Mouse (Mus musculus) stomach, postnatal 0 days (tissue): ENCODE results near the gene Phb2.

Source experiments
- CTCF ChIP-seq: IDR thresholded peaks from 2 replicates; pipeline ENCODE4 v1.5.1; 2016; ENCODE audit warnings: antibody characterized with exemption, low read depth, mild to moderate bottlenecking, moderate library complexity
- EP300 ChIP-seq: optimal IDR thresholded peaks from 2 replicates; pipeline ENCODE3; 2016; ENCODE audit warnings: antibody characterized with exemption

DNA sequence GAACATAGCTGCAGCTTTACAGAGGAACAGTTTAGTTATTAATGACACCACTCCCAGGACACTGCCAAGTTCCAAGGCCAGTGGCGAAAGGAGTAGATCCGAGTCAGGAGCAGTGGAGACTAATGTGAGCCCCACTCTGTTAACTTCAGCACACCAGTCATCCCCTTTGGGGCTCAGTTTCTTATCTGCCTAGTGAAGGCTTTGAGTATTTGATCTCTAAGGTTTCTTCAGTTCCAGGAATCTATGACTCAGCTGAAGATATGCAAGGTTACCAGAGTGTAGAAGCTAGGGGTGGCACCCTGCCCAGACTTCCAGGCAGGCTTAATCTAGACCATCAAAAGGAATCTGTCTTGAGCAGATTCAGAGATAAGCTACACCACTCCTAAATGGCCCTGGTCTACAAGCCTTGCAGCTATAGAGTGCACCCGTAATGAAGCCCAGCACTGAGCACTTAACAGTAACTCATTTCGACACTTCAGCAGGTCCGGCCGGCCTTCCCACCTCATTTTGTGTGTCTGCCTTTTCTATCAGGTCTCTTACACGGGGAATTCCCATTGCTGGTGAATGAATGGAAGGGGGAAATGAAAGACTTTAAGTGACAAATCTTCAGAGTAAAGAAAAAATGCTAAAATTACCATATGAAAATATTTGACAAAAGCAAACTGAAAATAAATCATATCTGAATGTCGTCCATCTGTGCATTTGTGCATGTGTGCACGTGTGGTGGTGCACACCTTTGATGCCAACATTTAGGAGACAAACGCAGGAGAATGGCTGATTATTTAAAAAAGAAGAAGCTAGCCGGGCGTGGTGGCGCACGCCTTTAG, 28.3 kb upstream of the Phb2 start:
- TF ChIP-seq CTCF = no peak
- peak; percentile 53 for TF ChIP-seq EP300
